Mouse (Mus musculus): ENCODE results near the gene Copg2. TPM values are rescaled to one million over a fixed set of nuclear protein-coding genes. Genes with fewer than 3 reads are reported as not detected.
A peak's percentile ranks its signal among the peaks of the same experiment; 100 is the strongest.

Copg2 gene
- polyA plus RNA-seq, 1 experiment from 2014 or later = 40.9 TPM

GRCm38 (mm10) chr6:30866501-30866900, 30.1 kb downstream of the Copg2 start:
- Histone ChIP-seq H3K9ac (ENCODE audit: low read depth, low read length) (no peak overlapping the region), H3K27ac (ENCODE audit: low read depth, low read length) (no peak overlapping the region), H3K4me1 (replicated peaks; ENCODE audit: control insufficient read depth, insufficient read depth, low read length) (no peaks in the 10 kb centered on the region), H3K4me2 (replicated peaks; ENCODE audit: low read depth, low read length) (no peak overlapping the region), H3K9me3 (ENCODE audit: control insufficient read depth, low read length) (no peaks in the 10 kb centered on the region), H3K4me3 (ENCODE audit: low read depth, low read length) (no peak overlapping the region), H3K36me3 (ENCODE audit: control insufficient read depth, insufficient read depth, low read length) (no peaks in the 10 kb centered on the region), H3K27me3 (ENCODE audit: control insufficient read depth, insufficient read depth, low read length) (no peaks in the 10 kb centered on the region)
- ATAC-seq (ENCODE audit: low FRiP score) (no peak), DNase-seq (ENCODE audit: low spot score) (no peak)
- 92% methylated on average over 1 of the region's 1 CpGs for WGBS

- Histone ChIP-seq H3K4me2 (replicated peaks; ENCODE audit: low read depth, low read length) (no peak overlapping the region), H3K9me3 (ENCODE audit: control insufficient read depth, low read length) (no peaks in the 10 kb centered on the region), H3K4me3 (ENCODE audit: low read depth, low read length) (no peak overlapping the region), H3K27me3 (ENCODE audit: control insufficient read depth, insufficient read depth, low read length) (no peaks in the 10 kb centered on the region), H3K9ac (ENCODE audit: low read depth, low read length) (no peak overlapping the region), H3K27ac (ENCODE audit: low read depth, low read length) (no peak overlapping the region), H3K36me3 (ENCODE audit: control insufficient read depth, insufficient read depth, low read length) (no peaks in the 10 kb centered on the region), H3K4me1 (replicated peaks; ENCODE audit: control insufficient read depth, insufficient read depth, low read length) (no peaks in the 10 kb centered on the region)
- 95% methylated on average over 3 of the region's 3 CpGs for whole genome bisulfite sequencing
- ATAC-seq (ENCODE audit: low FRiP score) = no peak
- DNase-seq (ENCODE audit: low spot score) = no peak
Measured at GRCm38 (mm10) chr6:30865031-30865678, 31.4 kb downstream of the Copg2 start.

GRCm38 (mm10) chr6:30855956-30856355, 40.6 kb downstream of the Copg2 start:
- Histone ChIP-seq H3K27me3 (ENCODE audit: control insufficient read depth, insufficient read depth, low read length) (no peaks in the 10 kb centered on the region), H3K4me2 (replicated peaks; ENCODE audit: low read depth, low read length) (no peak overlapping the region), H3K27ac (ENCODE audit: low read depth, low read length) (no peak overlapping the region), H3K9me3 (ENCODE audit: control insufficient read depth, low read length) (no peaks in the 10 kb centered on the region), H3K4me3 (ENCODE audit: low read depth, low read length) (no peak overlapping the region), H3K36me3 (ENCODE audit: control insufficient read depth, insufficient read depth, low read length) (no peaks in the 10 kb centered on the region), H3K9ac (ENCODE audit: low read depth, low read length) (no peak overlapping the region), H3K4me1 (replicated peaks; ENCODE audit: control insufficient read depth, insufficient read depth, low read length) (no peaks in the 10 kb centered on the region)
- WGBS = 95% methylated on average over 7 of the region's 7 CpGs
- ATAC-seq (ENCODE audit: low FRiP score) (no peak), DNase-seq (ENCODE audit: low spot score) (no peak)

- Histone ChIP-seq H3K36me3 (ENCODE audit: control insufficient read depth, insufficient read depth, low read length) (no peaks in the 10 kb centered on the region), H3K9me3 (ENCODE audit: control insufficient read depth, low read length) (no peaks in the 10 kb centered on the region), H3K27ac (ENCODE audit: low read depth, low read length) (no peak overlapping the region), H3K4me2 (replicated peaks; ENCODE audit: low read depth, low read length) (no peak overlapping the region), H3K9ac (ENCODE audit: low read depth, low read length) (no peak overlapping the region), H3K4me1 (replicated peaks; ENCODE audit: control insufficient read depth, insufficient read depth, low read length) (no peaks in the 10 kb centered on the region), H3K4me3 (ENCODE audit: low read depth, low read length) (no peak overlapping the region), H3K27me3 (ENCODE audit: control insufficient read depth, insufficient read depth, low read length) (no peaks in the 10 kb centered on the region)
- 91% methylated on average over 2 of the region's 2 CpGs for WGBS
- ATAC-seq (ENCODE audit: low FRiP score) (no peak), DNase-seq (ENCODE audit: low spot score) (no peak)
Measured at GRCm38 (mm10) chr6:30855205-30855604, 41.4 kb downstream of the Copg2 start.

- H3K27me3 ChIP-seq (ENCODE audit: control insufficient read depth, insufficient read depth, low read length) = no peaks in the 10 kb centered on the region
- DNase-seq (ENCODE audit: low spot score) (no peak), ATAC-seq (ENCODE audit: low FRiP score) (no peak)
- WGBS = 86% methylated on average over 2 of the region's 2 CpGs
- no peaks in the 10 kb centered on the region for H3K36me3 ChIP-seq (ENCODE audit: control insufficient read depth, insufficient read depth, low read length)
- no peak overlapping the region for H3K4me2 ChIP-seq (replicated peaks; ENCODE audit: low read depth, low read length)
- H3K4me3 ChIP-seq (ENCODE audit: low read depth, low read length) = no peak overlapping the region
- no peak overlapping the region for H3K27ac ChIP-seq (ENCODE audit: low read depth, low read length)
- H3K4me1 ChIP-seq (replicated peaks; ENCODE audit: control insufficient read depth, insufficient read depth, low read length) = no peaks in the 10 kb centered on the region
- H3K9ac ChIP-seq (ENCODE audit: low read depth, low read length) = no peak overlapping the region
- no peaks in the 10 kb centered on the region for H3K9me3 ChIP-seq (ENCODE audit: control insufficient read depth, low read length)
Measured at GRCm38 (mm10) chr6:30849818-30850217, 46.8 kb downstream of the Copg2 start.

GRCm38 (mm10) chr6:30832241-30832640, 64.4 kb downstream of the Copg2 start:
- Histone ChIP-seq H3K4me2 (replicated peaks; ENCODE audit: low read depth, low read length) (no peak overlapping the region), H3K9me3 (ENCODE audit: control insufficient read depth, low read length) (no peaks in the 10 kb centered on the region), H3K27me3 (ENCODE audit: control insufficient read depth, insufficient read depth, low read length) (no peaks in the 10 kb centered on the region), H3K4me3 (ENCODE audit: low read depth, low read length) (no peak overlapping the region), H3K27ac (ENCODE audit: low read depth, low read length) (no peak overlapping the region), H3K4me1 (replicated peaks; ENCODE audit: control insufficient read depth, insufficient read depth, low read length) (no peaks in the 10 kb centered on the region), H3K9ac (ENCODE audit: low read depth, low read length) (no peak overlapping the region), H3K36me3 (ENCODE audit: control insufficient read depth, insufficient read depth, low read length) (no peaks in the 10 kb centered on the region)
- DNase-seq (ENCODE audit: low spot score) (no peak), ATAC-seq (ENCODE audit: low FRiP score) (no peak)
- WGBS = 48% methylated on average over 2 of the region's 2 CpGs

GRCm38 (mm10) chr6:30813626-30814025, 83.0 kb downstream of the Copg2 start:
- Histone ChIP-seq H3K4me1 (replicated peaks; ENCODE audit: control insufficient read depth, insufficient read depth, low read length) (no peaks in the 10 kb centered on the region), H3K27me3 (ENCODE audit: control insufficient read depth, insufficient read depth, low read length) (no peaks in the 10 kb centered on the region), H3K27ac (ENCODE audit: low read depth, low read length) (no peak overlapping the region), H3K4me2 (replicated peaks; ENCODE audit: low read depth, low read length) (no peak overlapping the region), H3K36me3 (ENCODE audit: control insufficient read depth, insufficient read depth, low read length) (no peaks in the 10 kb centered on the region), H3K9me3 (ENCODE audit: control insufficient read depth, low read length) (no peaks in the 10 kb centered on the region), H3K4me3 (ENCODE audit: low read depth, low read length) (no peak overlapping the region), H3K9ac (ENCODE audit: low read depth, low read length) (no peak overlapping the region)
- ATAC-seq (ENCODE audit: low FRiP score) = no peak
- DNase-seq (ENCODE audit: low spot score) = no peak

GRCm38 (mm10) chr6:30805053-30805752, 91.4 kb downstream of the Copg2 start:
- H3K4me2 ChIP-seq (replicated peaks; ENCODE audit: low read depth, low read length) = no peak overlapping the region
- no peak overlapping the region for H3K27ac ChIP-seq (ENCODE audit: low read depth, low read length)
- H3K27me3 ChIP-seq (ENCODE audit: control insufficient read depth, insufficient read depth, low read length) = no peaks in the 10 kb centered on the region
- WGBS = 95% methylated on average over 5 of the region's 5 CpGs
- no peaks in the 10 kb centered on the region for H3K9me3 ChIP-seq (ENCODE audit: control insufficient read depth, low read length)
- H3K36me3 ChIP-seq (ENCODE audit: control insufficient read depth, insufficient read depth, low read length) = peaks cover 7% of the 10 kb centered on the region; the same call in 1 of the 2 replicates
- DNase-seq (ENCODE audit: low spot score) (no peak), ATAC-seq (ENCODE audit: low FRiP score) (peak; percentile 14; the same call in 1 of the 2 replicates)
- no peak overlapping the region for H3K4me3 ChIP-seq (ENCODE audit: low read depth, low read length)
- no peak overlapping the region for H3K9ac ChIP-seq (ENCODE audit: low read depth, low read length)
- no peaks in the 10 kb centered on the region for H3K4me1 ChIP-seq (replicated peaks; ENCODE audit: control insufficient read depth, insufficient read depth, low read length)
